Mouse (Mus musculus): Measurements from ENCODE around the gene Ccr9. TPM values are rescaled to one million over a fixed set of nuclear protein-coding genes. Genes with fewer than 3 reads are reported as not detected.

The Ccr9 gene
- total and polyA plus RNA-seq, 2 experiments from 2014 or later = 0.04 to 1.2 TPM

GRCm38 (mm10) chr9:123788855-123789529 lies 110.8 kb downstream of the Ccr9 start:
- Histone ChIP-seq H3K4me2 (ENCODE audit: low read depth, low read length) (no peak overlapping the region), H3K4me1 (ENCODE audit: control insufficient read depth, insufficient read depth) (no peaks in the 10 kb centered on the region), H3K36me3 (replicated peaks; ENCODE audit: control insufficient read depth, insufficient read depth, low read length) (peaks cover 55% of the 10 kb centered on the region), H3K4me3 (ENCODE audit: low read depth, low read length) (no peak overlapping the region), H3K9me3 (replicated peaks; ENCODE audit: control insufficient read depth, low read length) (peaks cover 3% of the 10 kb centered on the region), H3K9ac (replicated peaks; ENCODE audit: low read depth, low read length) (no peak overlapping the region), H3K27me3 (ENCODE audit: control insufficient read depth, insufficient read depth, low read length) (no peaks in the 10 kb centered on the region), H3K27ac (ENCODE audit: low read depth) (no peak overlapping the region)
- DNase-seq (ENCODE audit: low spot score) (no peak), ATAC-seq (ENCODE audit: insufficient read depth, low read depth) (0 out of 2 replicates have a peak, but pooled peaks have one; percentile 11)
- 46% methylated on average over 4 of the region's 4 CpGs for WGBS
- TF ChIP-seq CTCF (IDR thresholded peaks at IDR 0.05; ENCODE audit: low read depth) = no peak

- Histone ChIP-seq H3K4me2 (ENCODE audit: low read depth, low read length) (no peak overlapping the region), H3K27ac (ENCODE audit: low read depth) (no peak overlapping the region), H3K9me3 (replicated peaks; ENCODE audit: control insufficient read depth, low read length) (no peaks in the 10 kb centered on the region), H3K4me1 (ENCODE audit: control insufficient read depth, insufficient read depth) (no peaks in the 10 kb centered on the region), H3K27me3 (ENCODE audit: control insufficient read depth, insufficient read depth, low read length) (no peaks in the 10 kb centered on the region), H3K36me3 (replicated peaks; ENCODE audit: control insufficient read depth, insufficient read depth, low read length) (peaks cover 88% of the 10 kb centered on the region), H3K9ac (replicated peaks; ENCODE audit: low read depth, low read length) (no peak overlapping the region), H3K4me3 (ENCODE audit: low read depth, low read length) (no peak overlapping the region)
- WGBS = 49% methylated on average over 3 of the region's 3 CpGs
- DNase-seq (ENCODE audit: low spot score) = peak; percentile 45
- peak; percentile 66; the same call in 1 of the 2 replicates for ATAC-seq (ENCODE audit: insufficient read depth, low read depth)
- TF ChIP-seq EP300 (IDR thresholded peaks at IDR 0.05; ENCODE audit: low read depth) (no peak), CTCF (IDR thresholded peaks at IDR 0.05; ENCODE audit: low read depth) (peak; percentile 77)
These were observed 117.9 kb downstream of the Ccr9 start for GRCm38 (mm10) chr9:123796174-123796573.

- DNase-seq (ENCODE audit: low spot score) (no peak), ATAC-seq (ENCODE audit: insufficient read depth, low read depth) (no peak)
- no peaks in the 10 kb centered on the region for H3K4me1 ChIP-seq (ENCODE audit: control insufficient read depth, insufficient read depth)
- no peak overlapping the region for H3K4me3 ChIP-seq (ENCODE audit: low read depth, low read length)
- H3K27ac ChIP-seq (ENCODE audit: low read depth) = no peak overlapping the region
- peaks cover 82% of the 10 kb centered on the region for H3K36me3 ChIP-seq (replicated peaks; ENCODE audit: control insufficient read depth, insufficient read depth, low read length)
- H3K27me3 ChIP-seq (ENCODE audit: control insufficient read depth, insufficient read depth, low read length) = no peaks in the 10 kb centered on the region
- TF ChIP-seq EP300 (IDR thresholded peaks at IDR 0.05; ENCODE audit: low read depth) = no peak
- no peak for TF ChIP-seq CTCF (IDR thresholded peaks at IDR 0.05; ENCODE audit: low read depth)
- no peaks in the 10 kb centered on the region for H3K9me3 ChIP-seq (replicated peaks; ENCODE audit: control insufficient read depth, low read length)
- no peak overlapping the region for H3K4me2 ChIP-seq (ENCODE audit: low read depth, low read length)
- 92% methylated on average over 1 of the region's 1 CpGs for WGBS
- no peak overlapping the region for H3K9ac ChIP-seq (replicated peaks; ENCODE audit: low read depth, low read length)
These were observed 123.3 kb downstream of the Ccr9 start for GRCm38 (mm10) chr9:123801527-123801926.

- Histone ChIP-seq H3K36me3 (replicated peaks; ENCODE audit: control insufficient read depth, insufficient read depth, low read length) (peaks cover 74% of the 10 kb centered on the region), H3K27me3 (ENCODE audit: control insufficient read depth, insufficient read depth, low read length) (no peaks in the 10 kb centered on the region), H3K4me1 (ENCODE audit: control insufficient read depth, insufficient read depth) (no peaks in the 10 kb centered on the region), H3K4me2 (ENCODE audit: low read depth, low read length) (no peak overlapping the region), H3K27ac (ENCODE audit: low read depth) (no peak overlapping the region), H3K4me3 (ENCODE audit: low read depth, low read length) (no peak overlapping the region), H3K9me3 (replicated peaks; ENCODE audit: control insufficient read depth, low read length) (no peaks in the 10 kb centered on the region), H3K9ac (replicated peaks; ENCODE audit: low read depth, low read length) (no peak overlapping the region)
- TF ChIP-seq CTCF (IDR thresholded peaks at IDR 0.05; ENCODE audit: low read depth) (no peak), EP300 (IDR thresholded peaks at IDR 0.05; ENCODE audit: low read depth) (no peak)
- ATAC-seq (ENCODE audit: insufficient read depth, low read depth) (no peak), DNase-seq (ENCODE audit: low spot score) (no peak)
- WGBS = 82% methylated on average over 2 of the region's 2 CpGs
These were observed 124.2 kb downstream of the Ccr9 start for GRCm38 (mm10) chr9:123802421-123802820.

- no peak overlapping the region for H3K4me2 ChIP-seq (ENCODE audit: low read depth, low read length)
- H3K4me1 ChIP-seq (ENCODE audit: control insufficient read depth, insufficient read depth) = no peaks in the 10 kb centered on the region
- H3K9ac ChIP-seq (replicated peaks; ENCODE audit: low read depth, low read length) = no peak overlapping the region
- TF ChIP-seq CTCF (IDR thresholded peaks at IDR 0.05; ENCODE audit: low read depth) (0 out of 2 replicates have a peak, but pooled peaks have one; percentile 12), EP300 (IDR thresholded peaks at IDR 0.05; ENCODE audit: low read depth) (no peak)
- no peak for DNase-seq (ENCODE audit: low spot score)
- H3K9me3 ChIP-seq (replicated peaks; ENCODE audit: control insufficient read depth, low read length) = no peaks in the 10 kb centered on the region
- no peak overlapping the region for H3K27ac ChIP-seq (ENCODE audit: low read depth)
- ATAC-seq (ENCODE audit: insufficient read depth, low read depth) = no peak
- H3K4me3 ChIP-seq (ENCODE audit: low read depth, low read length) = no peak overlapping the region
- peaks cover 69% of the 10 kb centered on the region for H3K36me3 ChIP-seq (replicated peaks; ENCODE audit: control insufficient read depth, insufficient read depth, low read length)
- H3K27me3 ChIP-seq (ENCODE audit: control insufficient read depth, insufficient read depth, low read length) = no peaks in the 10 kb centered on the region
These were observed 124.7 kb downstream of the Ccr9 start for GRCm38 (mm10) chr9:123802896-123803295.

GRCm38 (mm10) chr9:123805241-123805640 lies 127.0 kb downstream of the Ccr9 start:
- no peaks in the 10 kb centered on the region for H3K4me1 ChIP-seq (ENCODE audit: control insufficient read depth, insufficient read depth)
- no peak for ATAC-seq (ENCODE audit: insufficient read depth, low read depth)
- no peak overlapping the region for H3K4me3 ChIP-seq (ENCODE audit: low read depth, low read length)
- H3K9me3 ChIP-seq (replicated peaks; ENCODE audit: control insufficient read depth, low read length) = no peaks in the 10 kb centered on the region
- H3K4me2 ChIP-seq (ENCODE audit: low read depth, low read length) = no peak overlapping the region
- 88% methylated on average over 2 of the region's 2 CpGs for WGBS
- no peaks in the 10 kb centered on the region for H3K27me3 ChIP-seq (ENCODE audit: control insufficient read depth, insufficient read depth, low read length)
- no peak overlapping the region for H3K9ac ChIP-seq (replicated peaks; ENCODE audit: low read depth, low read length)
- no peak for TF ChIP-seq EP300 (IDR thresholded peaks at IDR 0.05; ENCODE audit: low read depth)
- no peak for TF ChIP-seq CTCF (IDR thresholded peaks at IDR 0.05; ENCODE audit: low read depth)
- DNase-seq (ENCODE audit: low spot score) = no peak
- no peak overlapping the region for H3K27ac ChIP-seq (ENCODE audit: low read depth)
- H3K36me3 ChIP-seq (replicated peaks; ENCODE audit: control insufficient read depth, insufficient read depth, low read length) = peaks cover 68% of the 10 kb centered on the region
